Mouse (Mus musculus): Measurements from ENCODE around the gene Alyref2.
A peak's percentile ranks its signal among the peaks of the same experiment; 100 is the strongest.
"Not testable (repeated sequence)": the region's sequence is repeated elsewhere in the genome, so short reads cannot be mapped to it uniquely, and the experiment has no call there.

The Alyref2 gene

DNA sequence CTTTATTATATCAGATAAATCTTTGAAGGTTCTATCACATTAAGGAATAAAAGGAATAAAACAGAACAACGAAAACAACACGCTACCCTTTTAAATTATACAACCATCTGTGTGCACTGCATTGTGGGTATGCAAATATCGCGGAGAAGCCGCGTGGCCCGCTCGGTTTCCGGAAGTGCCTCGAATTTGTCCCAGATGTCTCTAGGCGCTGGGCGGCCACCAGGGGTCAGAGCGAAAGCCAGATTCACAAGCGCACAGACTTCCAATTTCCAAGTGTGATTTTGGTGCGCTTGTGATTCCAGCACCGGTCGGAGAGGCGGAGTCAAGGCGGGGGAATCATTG lies at the start of gene Alyref2:
Alyref2 (plus strand) TSS at position 229 of the 342 bp plus-strand sequence.
- DNase-seq, result peak; percentile 93

DNA sequence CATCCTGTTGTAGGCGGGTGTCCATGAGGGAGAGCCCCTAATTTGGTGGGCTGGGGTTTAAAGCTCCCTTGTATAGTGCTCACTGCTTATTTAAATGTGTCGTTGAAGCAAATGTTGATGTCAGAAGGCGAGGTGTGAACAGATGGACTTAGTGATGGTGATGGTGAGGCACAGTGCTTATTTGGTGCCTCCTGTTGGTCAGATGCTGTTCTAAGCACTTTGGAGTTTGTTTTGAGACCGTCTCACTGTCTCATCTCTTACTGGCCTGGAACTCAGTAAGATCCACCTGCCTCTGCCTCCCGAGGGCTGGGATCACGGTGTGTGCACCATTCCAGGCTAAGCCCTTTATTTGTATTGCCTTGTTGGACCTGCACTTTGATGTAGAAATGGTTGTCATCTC lies 48.4 kb upstream of the Alyref2 start:
- DNase-seq, result no peak

GRCm38 (mm10) chr1:171457568-171457967 lies 45.7 kb upstream of the Alyref2 start:
- no peak for DNase-seq

- DNase-seq, result no peak
Measured at GRCm38 (mm10) chr1:171459791-171460190, 43.5 kb upstream of the Alyref2 start.

- no peak for DNase-seq
Measured at GRCm38 (mm10) chr1:171460551-171461503, 42.5 kb upstream of the Alyref2 start.

GRCm38 (mm10) chr1:171463133-171463532 lies 40.1 kb upstream of the Alyref2 start:
- DNase-seq, result no peak

GRCm38 (mm10) chr1:171465749-171466412 lies 37.4 kb upstream of the Alyref2 start:
- no peak for DNase-seq

DNA sequence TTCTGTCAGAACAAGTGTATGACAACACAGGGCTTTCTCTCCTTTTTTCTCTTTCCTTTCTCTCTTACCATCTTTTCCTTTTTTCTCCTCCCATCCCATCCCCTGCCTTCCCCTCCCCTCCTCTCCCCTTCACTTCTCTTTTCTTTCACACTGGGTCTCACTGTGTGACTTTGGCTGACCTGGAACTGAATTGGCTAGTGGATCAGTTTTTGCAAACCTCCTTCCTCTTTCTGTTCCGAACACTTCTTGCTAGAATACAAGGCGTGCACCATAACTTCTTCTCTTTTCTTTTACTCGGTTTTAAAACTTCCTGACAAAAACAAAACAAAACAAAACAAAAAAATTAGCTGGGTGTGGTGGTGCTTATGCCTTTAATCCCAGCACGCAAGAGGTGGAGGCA lies 36.7 kb upstream of the Alyref2 start:
- no peak for DNase-seq

- DNase-seq, result no peak
Measured at GRCm38 (mm10) chr1:171469678-171470077, 33.6 kb upstream of the Alyref2 start.

- peak; percentile 79 for DNase-seq
Measured at GRCm38 (mm10) chr1:171470371-171470871, 32.9 kb upstream of the Alyref2 start.

DNA sequence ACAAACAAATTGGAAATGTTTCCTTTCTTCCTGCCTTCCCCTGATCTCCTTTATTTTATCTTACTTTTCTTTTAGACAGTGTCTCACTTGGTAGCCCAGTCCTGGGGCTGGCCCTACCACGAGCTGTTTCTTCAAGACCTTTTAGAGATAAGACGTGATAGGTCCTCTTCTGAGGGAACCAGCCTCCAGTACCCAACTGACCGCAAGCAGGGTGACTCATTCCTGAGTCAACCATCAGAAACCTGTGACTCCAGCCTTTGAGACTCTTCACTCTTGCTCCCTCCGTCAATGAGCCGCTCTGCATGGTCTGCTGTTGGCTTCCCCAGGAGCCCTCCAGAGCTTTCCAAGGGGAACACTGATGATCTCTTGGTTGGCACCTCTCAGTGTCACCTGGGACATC lies 32.4 kb upstream of the Alyref2 start:
- DNase-seq, result peak; percentile 29

GRCm38 (mm10) chr1:171471452-171471851 lies 31.8 kb upstream of the Alyref2 start:
- no peak for DNase-seq

GRCm38 (mm10) chr1:171471941-171472340 lies 31.3 kb upstream of the Alyref2 start:
- DNase-seq, result not testable (repeated sequence)

- DNase-seq, result no peak
Measured at GRCm38 (mm10) chr1:171473506-171473905, 29.8 kb upstream of the Alyref2 start.

- no peak for DNase-seq
Measured at GRCm38 (mm10) chr1:171473920-171474640, 29.2 kb upstream of the Alyref2 start.

GRCm38 (mm10) chr1:171477123-171477522 lies 26.2 kb upstream of the Alyref2 start:
- no peak for DNase-seq

DNA sequence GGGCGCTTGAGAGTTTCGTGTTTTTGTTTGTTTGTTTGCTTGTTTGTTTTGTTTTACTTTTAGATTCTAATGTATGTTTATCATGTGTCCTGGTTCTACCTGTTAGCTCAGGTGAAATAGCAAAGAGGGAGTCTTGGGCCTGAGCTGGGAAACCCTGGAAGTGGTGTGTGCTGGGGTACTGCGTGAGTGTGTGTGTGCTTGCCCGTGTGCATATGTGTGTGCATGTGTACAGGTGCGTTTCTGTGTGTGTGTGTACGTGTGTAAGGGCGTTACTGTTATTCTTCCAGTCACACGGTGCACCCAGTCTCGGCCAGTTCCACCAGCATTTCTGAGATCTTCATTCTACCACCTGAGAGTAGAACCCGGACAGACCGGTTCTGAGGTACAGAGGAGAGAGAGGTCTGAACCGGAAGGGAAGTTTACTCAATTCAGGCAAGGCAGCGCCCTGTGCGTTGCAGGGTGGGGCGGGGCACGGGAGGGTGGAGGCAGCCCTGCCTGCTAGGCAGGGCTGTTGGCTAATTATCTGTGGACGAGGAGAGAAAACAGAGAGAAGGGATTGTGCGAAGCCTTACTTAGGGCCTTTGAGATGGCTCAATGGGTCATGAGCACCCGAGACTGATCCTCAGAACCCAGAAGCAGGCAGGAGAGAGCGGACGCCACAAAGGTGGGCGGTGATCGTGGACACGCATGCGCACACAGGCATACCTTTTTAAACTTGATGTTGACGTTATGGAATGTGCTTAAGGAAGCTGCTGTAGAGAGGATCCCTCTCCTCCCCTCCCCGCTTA lies 25.3 kb upstream of the Alyref2 start:
- peak; percentile 57 for DNase-seq

- DNase-seq, result peak; percentile 82
Measured at GRCm38 (mm10) chr1:171478968-171479367, 24.3 kb upstream of the Alyref2 start.

DNA sequence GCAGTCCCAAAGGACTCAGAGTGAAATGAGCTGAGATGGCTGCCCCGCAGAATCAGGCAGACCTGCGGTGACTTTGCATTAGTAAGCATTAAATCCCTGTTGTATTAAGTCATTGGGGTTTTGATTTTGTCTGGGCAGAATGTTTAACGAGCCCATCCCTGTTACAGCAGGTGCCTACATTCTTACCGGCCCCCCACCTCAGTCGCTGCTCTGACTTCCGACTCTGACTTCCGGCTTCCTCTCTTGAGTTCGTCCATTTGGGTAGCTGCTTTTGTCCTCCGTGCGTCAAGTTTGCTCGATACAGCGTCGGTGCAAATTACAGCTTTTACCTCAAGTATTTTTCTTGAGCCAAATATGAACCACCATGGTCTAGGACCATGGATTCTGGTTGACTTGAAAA lies 9.0 kb upstream of the Alyref2 start:
- no peak for DNase-seq

DNA sequence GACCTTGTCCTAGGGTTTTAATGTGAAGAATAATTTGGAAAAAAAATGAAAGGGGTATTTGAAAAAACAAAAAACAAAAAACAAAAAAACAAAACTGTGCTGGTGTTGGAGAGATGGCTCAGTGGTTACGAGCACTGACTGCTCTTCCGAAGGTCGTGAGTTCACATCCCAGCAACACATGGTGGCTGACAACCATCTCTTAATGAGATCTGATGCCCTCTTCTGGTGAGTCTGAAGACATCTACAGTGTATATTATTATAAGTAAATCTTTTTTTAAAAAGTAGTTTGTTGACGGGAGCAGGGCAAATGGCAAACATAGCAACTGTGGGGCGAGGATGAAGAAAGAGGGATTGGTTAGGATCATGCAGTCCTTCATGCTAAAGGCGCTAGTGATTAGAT lies 7.9 kb upstream of the Alyref2 start:
- DNase-seq, result no peak

- no peak for DNase-seq
Measured at GRCm38 (mm10) chr1:171499856-171500255, 3.4 kb upstream of the Alyref2 start.

DNA sequence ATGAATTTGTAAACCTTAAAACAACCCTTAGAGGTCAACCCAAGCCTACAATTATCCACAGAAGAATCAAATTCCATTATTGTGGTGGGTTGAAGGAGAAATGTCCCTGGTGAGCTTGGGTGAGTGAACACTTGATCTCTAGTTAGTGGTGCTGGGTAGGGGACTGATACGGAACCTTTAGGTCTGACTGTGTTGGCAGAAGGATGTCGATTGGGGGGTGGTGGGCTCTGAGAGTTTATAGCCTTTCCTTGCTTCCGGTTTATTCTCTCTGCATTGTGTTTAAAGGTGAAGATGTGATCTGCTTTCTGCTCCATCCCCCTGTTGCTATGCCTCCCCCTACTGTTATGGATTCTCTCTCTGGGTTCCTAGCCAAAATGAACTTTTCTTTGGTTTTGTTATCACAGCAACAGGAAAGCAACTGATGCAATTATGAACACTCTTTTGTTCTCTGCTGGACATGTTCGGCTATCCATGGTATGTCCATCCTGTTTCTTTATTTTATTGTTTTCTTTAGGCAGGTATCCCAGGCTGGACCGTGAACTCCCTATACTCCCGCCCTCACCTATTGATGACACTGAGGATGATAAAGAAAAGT lies 2.2 kb upstream of the Alyref2 start:
- DNase-seq, result no peak
